Mouse (Mus musculus) thymus, adult 2 months (tissue): ENCODE results near the gene Mgat4e. TPM values are rescaled to one million over a fixed set of nuclear protein-coding genes. Genes with fewer than 3 reads are reported as not detected.
"Not testable (repeated sequence)": the region's sequence is repeated elsewhere in the genome, so short reads cannot be mapped to it uniquely, and the experiment has no call there.

ENCODE experiments used
- DNase-seq: peaks from one replicate; pipeline ENCODE4 v3.0.0; 2021
- H3K27ac ChIP-seq: fragments of 200-500 bp; 2 replicates; pipeline ENCODE4 v1.5.1; 2012; ENCODE audit warnings: low read length, control low read depth; ENCODE audit not compliant: control insufficient read depth, insufficient read depth
- H3K27me3 ChIP-seq: fragments of 200-500 bp; 2 replicates; pipeline ENCODE4 v1.6.1; 2012; ENCODE audit warnings: mild to moderate bottlenecking, low read length, moderate library complexity, mixed read lengths; ENCODE audit not compliant: control insufficient read depth, insufficient read depth
- H3K36me3 ChIP-seq: fragments of 200-500 bp; 2 replicates; pipeline ENCODE4 v1.6.1; 2012; ENCODE audit warnings: mild to moderate bottlenecking, low read length, moderate library complexity; ENCODE audit not compliant: control insufficient read depth, insufficient read depth
- H3K4me1 ChIP-seq: fragments of 200-500 bp; replicated peaks from 2 replicates; pipeline ENCODE4 v1.6.1; 2012; ENCODE audit warnings: low read length; ENCODE audit not compliant: control insufficient read depth, insufficient read depth
- H3K4me3 ChIP-seq: fragments of 200-500 bp; 2 replicates; pipeline ENCODE4 v1.5.1; 2012; ENCODE audit warnings: mild to moderate bottlenecking, low read length, control low read depth, moderate library complexity; ENCODE audit not compliant: control insufficient read depth, insufficient read depth
- CTCF ChIP-seq: fragments of 200-500 bp; IDR thresholded peaks from 2 replicates; pipeline ENCODE4 v1.5.1; 2012; ENCODE audit warnings: mild to moderate bottlenecking, control low read depth, low read length, moderate library complexity, borderline replicate concordance; ENCODE audit not compliant: control insufficient read depth, poor library complexity, insufficient read depth; ENCODE audit errors: extremely low read depth
- POLR2A ChIP-seq: fragments of 200-500 bp; IDR thresholded peaks from 2 replicates; pipeline ENCODE4 v1.6.1; 2012; ENCODE audit warnings: mild to moderate bottlenecking, low read length, control low read depth, moderate library complexity; ENCODE audit not compliant: control insufficient read depth, poor library complexity, insufficient read depth; ENCODE audit errors: extremely low read depth
- WGBS: fragments of 180-500 bp; shearing (Covaris S2); methylation state at CpG from one replicate; pipeline ENCODE4 v1.1.7; 2018; 5-methylcytosine and 5-hydroxymethylcytosine counted together
- polyA plus RNA-seq: library from polyadenylated mRNA; depleted of rRNA; stranded (reverse); fragments of >200 nt; gene quantifications from 2 replicates; pipeline ENCODE4 v1.2.3, GENCODE M21; 2012

Gene Mgat4e
- polyA plus RNA-seq, 1 experiment: not detected

GRCm38 (mm10) chr1:134521163-134521562, 28.3 kb downstream of the Mgat4e start:
- no peaks in the 10 kb centered on the region for H3K27me3 ChIP-seq
- peaks cover 4% of the 10 kb centered on the region for H3K4me1 ChIP-seq
- no peak overlapping the region for H3K27ac ChIP-seq
- H3K4me3 ChIP-seq: no peak overlapping the region
- H3K36me3 ChIP-seq: no peaks in the 10 kb centered on the region
- DNase-seq: no peak
- TF ChIP-seq CTCF (no peak), POLR2A (no peak)
- 88% methylated on average over 7 of the region's 7 CpGs for WGBS

GRCm38 (mm10) chr1:134520001-134520721, 29.3 kb downstream of the Mgat4e start:
- no peak overlapping the region for H3K27ac ChIP-seq
- no peak for TF ChIP-seq POLR2A
- no peak for TF ChIP-seq CTCF
- peaks cover 4% of the 10 kb centered on the region for H3K4me1 ChIP-seq

GRCm38 (mm10) chr1:134519201-134519600, 30.3 kb downstream of the Mgat4e start:
- not testable (repeated sequence) for H3K27ac ChIP-seq, H3K36me3 ChIP-seq, H3K4me1 ChIP-seq, H3K27me3 ChIP-seq, H3K4me3 ChIP-seq, DNase-seq
- WGBS: 97% methylated on average over 5 of the region's 5 CpGs

More at GRCm38 (mm10) chr1:134520001-134520721, 29.3 kb downstream of the Mgat4e start:
- no peak overlapping the region for H3K4me3 ChIP-seq
- DNase-seq: no peak
- no peaks in the 10 kb centered on the region for H3K27me3 ChIP-seq
- no peaks in the 10 kb centered on the region for H3K36me3 ChIP-seq
- WGBS: 93% methylated on average over 8 of the region's 8 CpGs

- Histone ChIP-seq H3K27me3 (peaks cover 2% of the 10 kb centered on the region; the same call in 1 of the 2 replicates), H3K4me3 (no peak overlapping the region), H3K4me1 (peaks cover 5% of the 10 kb centered on the region), H3K27ac (no peak overlapping the region), H3K36me3 (no peaks in the 10 kb centered on the region)
- 5% methylated on average over 7 of the region's 7 CpGs for WGBS
- peak; percentile 88 for DNase-seq
- TF ChIP-seq CTCF: no peak
- no peak for TF ChIP-seq POLR2A
Measured at GRCm38 (mm10) chr1:134518677-134519076, 30.8 kb downstream of the Mgat4e start.

- 96% methylated on average over 14 of the region's 14 CpGs for whole genome bisulfite sequencing
- not testable (repeated sequence) for H3K4me3 ChIP-seq, H3K27me3 ChIP-seq, H3K36me3 ChIP-seq, H3K27ac ChIP-seq, DNase-seq
- peaks cover 13% of the 10 kb centered on the region for H3K4me1 ChIP-seq
Measured at GRCm38 (mm10) chr1:134517841-134518240, 31.6 kb downstream of the Mgat4e start.

GRCm38 (mm10) chr1:134516491-134517198, 32.8 kb downstream of the Mgat4e start:
- no peak overlapping the region for H3K27ac ChIP-seq
- WGBS: 88% methylated on average over 4 of the region's 4 CpGs
- H3K4me1 ChIP-seq: peaks cover 13% of the 10 kb centered on the region
- H3K4me3 ChIP-seq: no peak overlapping the region
- peaks cover 9% of the 10 kb centered on the region; the same call in 1 of the 2 replicates for H3K27me3 ChIP-seq
- TF ChIP-seq POLR2A: no peak
- TF ChIP-seq CTCF: no peak
- H3K36me3 ChIP-seq: no peaks in the 10 kb centered on the region
- no peak for DNase-seq
